In the genomic region with DNA sequence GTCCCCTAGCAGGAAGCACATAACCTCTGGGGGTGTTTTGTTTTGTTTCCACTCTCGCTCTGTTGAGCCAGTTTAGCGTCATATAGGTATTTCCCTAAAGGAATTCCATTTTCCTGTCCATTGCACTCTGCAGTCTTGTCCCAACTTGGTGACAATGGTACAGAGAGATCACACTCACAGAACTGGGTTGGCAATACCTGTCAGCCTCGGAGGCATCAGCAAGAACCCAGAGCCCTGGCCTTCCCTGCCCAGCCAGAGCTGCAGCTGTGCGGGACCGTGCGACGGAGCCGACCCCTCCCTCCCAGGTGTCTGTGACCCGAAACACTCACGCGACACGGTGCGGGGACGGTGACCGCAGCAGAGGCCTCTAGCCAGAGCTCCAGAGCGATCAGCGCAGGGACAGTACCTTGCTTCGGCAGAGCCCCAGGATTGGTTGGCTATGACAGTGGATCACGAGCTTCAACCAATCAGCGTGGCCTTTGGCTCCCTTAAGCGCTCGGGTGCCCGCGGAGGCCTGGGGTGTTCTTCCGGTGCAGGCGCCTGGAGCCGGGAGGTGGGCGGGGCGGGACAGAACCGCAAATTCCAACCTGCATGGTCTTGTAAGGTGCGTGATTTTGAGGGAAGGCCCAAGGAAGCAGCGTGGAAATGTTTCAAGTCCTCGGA, we compare ENCODE assay signal across 8 mouse cellular contexts. TPM values are rescaled to one million over a fixed set of nuclear protein-coding genes. Genes with fewer than 3 reads are reported as not detected.
DNase-seq lines count a peak whose midpoint lies in the region; ATAC-seq and TF ChIP-seq lines count a peak whose summit lies in the region.

No protein-coding gene starts in this region.

- DNase-seq in heart, postnatal 14 days = peak; percentile 89 to 90
- peak; percentile 88 to 96 for DNase-seq in layer of hippocampus, adult 18-20 months (ENCODE audit: low spot score in 2 of 2)
- peak; percentile 84 for DNase-seq in lung, adult 2 months
- DNase-seq in thymus, adult 18-20 months = peak; percentile 85 to 87

- no peaks in the 10 kb centered on the region for H3K9me3 ChIP-seq in ES-Bruce4 (replicated peaks; ENCODE audit: control insufficient read depth, insufficient read depth, low read length, poor library complexity, severe bottlenecking)
- H3K9me3 ChIP-seq in forebrain, embryonic 13.5 days (replicated peaks) = no peaks in the 10 kb centered on the region

- H3K4me2 ChIP-seq in forebrain, embryonic 13.5 days = peak overlapping the region; percentile 71

- 2% methylated on average over 33 of the region's 33 CpGs for WGBS in forebrain, embryonic 13.5 days
- 3% methylated on average over 33 of the region's 33 CpGs for WGBS in lung, adult 2 months

- H3K4me1 ChIP-seq in ES-Bruce4 (ENCODE audit: control insufficient read depth, insufficient read depth, low read length) = no peaks in the 10 kb centered on the region
- H3K4me1 ChIP-seq in forebrain, embryonic 13.5 days = peaks cover 23% of the 10 kb centered on the region
- H3K4me1 ChIP-seq in lung, adult 2 months (ENCODE audit: control insufficient read depth, insufficient read depth, low read length) = peaks cover 2% of the 10 kb centered on the region; the same call in 1 of the 2 replicates

- intact Hi-C loops in heart, postnatal 14 days (cut with DNase I) = loop anchor here (5.0 kb wide), 1 partner anchor 201 kb away; no protein-coding TSS in a partner anchor

- no peak for TF ChIP-seq POLR2A in ES-Bruce4 (IDR thresholded peaks at IDR 0.05; ENCODE audit: insufficient read depth, low read length)
- TF ChIP-seq POLR2A in lung, adult 2 months (IDR thresholded peaks at IDR 0.05; ENCODE audit: borderline replicate concordance, extremely low read depth, low read depth, low read length) = peak; percentile 74; the same call in 1 of the 2 replicates

- peak overlapping the region; percentile 58 for H3K4me3 ChIP-seq in ES-Bruce4 (ENCODE audit: low read depth, low read length)
- peak overlapping the region; percentile 66 for H3K4me3 ChIP-seq in forebrain, embryonic 13.5 days
- H3K4me3 ChIP-seq in lung, adult 2 months (replicated peaks; ENCODE audit: extremely low read depth, low read depth, low read length) = peak overlapping the region; percentile 78

- TF ChIP-seq EP300 in ES-Bruce4 (IDR thresholded peaks at IDR 0.05; ENCODE audit: insufficient read depth, low read depth, low read length) = no peak

- H3K9ac ChIP-seq in ES-Bruce4 (ENCODE audit: low read depth, poor library complexity, severe bottlenecking) = peak overlapping the region; percentile 2; the same call in 1 of the 2 replicates
- H3K9ac ChIP-seq in forebrain, embryonic 13.5 days = peak overlapping the region; percentile 75

- peak; percentile 100 for ATAC-seq in cerebellum, adult (ENCODE audit: insufficient number of reproducible peaks, low FRiP score, low TSS enrichment)
- ATAC-seq in forebrain, embryonic 13.5 days = peak; percentile 100
- peak; percentile 92 for ATAC-seq in neutrophil, adult 5-6 weeks (ENCODE audit: extremely low read depth, insufficient number of reproducible peaks, low FRiP score, poor library complexity, severe bottlenecking)

- H3K36me3 ChIP-seq in ES-Bruce4 (ENCODE audit: control insufficient read depth, insufficient read depth, low read length, poor library complexity, severe bottlenecking) = no peaks in the 10 kb centered on the region
- peaks cover 2% of the 10 kb centered on the region; the same call in 1 of the 2 replicates for H3K36me3 ChIP-seq in forebrain, embryonic 13.5 days (ENCODE audit: poor library complexity, severe bottlenecking)

- TF ChIP-seq CTCF in ES-Bruce4 (IDR thresholded peaks at IDR 0.05; ENCODE audit: low read depth, low read length) = no peak
- TF ChIP-seq CTCF in lung, adult 2 months (IDR thresholded peaks at IDR 0.05; ENCODE audit: insufficient read depth, low read length) = no peak

- no peaks in the 10 kb centered on the region for H3K27me3 ChIP-seq in ES-Bruce4 (ENCODE audit: control insufficient read depth, insufficient read depth, low read length, poor library complexity, severe bottlenecking)
- no peaks in the 10 kb centered on the region for H3K27me3 ChIP-seq in forebrain, embryonic 13.5 days

- H3K27ac ChIP-seq in ES-Bruce4 (ENCODE audit: insufficient read depth, low read length) = no peak overlapping the region
- H3K27ac ChIP-seq in forebrain, embryonic 13.5 days = no peak overlapping the region

RNA-seq across cellular contexts. Expression of a gene that starts 5.6 kb away (rescaled TPM):
- polyA plus RNA-seq in ES-Bruce4 (2011; ENCODE audit: insufficient read depth, insufficient read length, low read depth, missing spikeins) = 35.8 and 38.1 TPM in 2 replicates
- polyA plus RNA-seq in forebrain, embryonic 13.5 days (2015; fragmentation: Nextera tagmentation; extraction: Ambion mirVana) = 88.6 and 102 TPM in 2 replicates
- total RNA-seq in heart, postnatal 14 days (2021) = 10 to 100 TPM; 28.9 to 30.4 TPM
- 10 to 100 TPM; 25.6 to 27.0 TPM for total RNA-seq in layer of hippocampus, adult 18-20 months (2021)
- polyA plus RNA-seq in lung, adult 2 months (2012; rRNA removed) = 56.1 and 57.2 TPM in 2 replicates
- total RNA-seq in neutrophil, adult 5-6 weeks (2017) = 158 and 160 TPM in 2 replicates

RNA-seq across cellular contexts. Expression of a gene that starts 5.7 kb away (rescaled TPM):
- 3.5 and 4.2 TPM in 2 replicates for polyA plus RNA-seq in ES-Bruce4 (2011; ENCODE audit: insufficient read depth, insufficient read length, low read depth, missing spikeins)
- 0.38 and 0.41 TPM in 2 replicates for polyA plus RNA-seq in forebrain, embryonic 13.5 days (2015; fragmentation: Nextera tagmentation; extraction: Ambion mirVana)
- 1 to 10 TPM in 1 of 2 experiments, under 1 TPM in 1; 0.84 to 1.5 TPM for total RNA-seq in heart, postnatal 14 days (2021)
- 1 to 10 TPM; 1.2 TPM for total RNA-seq in layer of hippocampus, adult 18-20 months (2021)
- polyA plus RNA-seq in lung, adult 2 months (2012; rRNA removed) = 5.4 and 9.0 TPM in 2 replicates
- total RNA-seq in neutrophil, adult 5-6 weeks (2017) = 39.5 and 42.1 TPM in 2 replicates

RNA-seq across cellular contexts. Expression of a gene that starts 27.1 kb away (rescaled TPM):
- polyA plus RNA-seq in ES-Bruce4 (2011; ENCODE audit: insufficient read depth, insufficient read length, low read depth, missing spikeins) = 2.0 and 2.2 TPM in 2 replicates
- 1.6 TPM in 2 replicates for polyA plus RNA-seq in forebrain, embryonic 13.5 days (2015; fragmentation: Nextera tagmentation; extraction: Ambion mirVana)
- not detected for total RNA-seq in heart, postnatal 14 days (2021)
- total RNA-seq in layer of hippocampus, adult 18-20 months (2021) = 1 to 10 TPM; 1.3 to 1.7 TPM
- polyA plus RNA-seq in lung, adult 2 months (2012; rRNA removed) = not detected in 2 replicates
- 0.12 TPM in 1 of 2 replicates, not detected in the other for total RNA-seq in neutrophil, adult 5-6 weeks (2017)

RNA-seq across cellular contexts. Expression of a gene that starts 36.4 kb away (rescaled TPM):
- polyA plus RNA-seq in ES-Bruce4 (2011; ENCODE audit: insufficient read depth, insufficient read length, low read depth, missing spikeins) = 7.7 and 12.2 TPM in 2 replicates
- polyA plus RNA-seq in forebrain, embryonic 13.5 days (2015; fragmentation: Nextera tagmentation; extraction: Ambion mirVana) = 3.4 and 3.6 TPM in 2 replicates
- total RNA-seq in heart, postnatal 14 days (2021) = under 1 TPM in 1 of 2 experiments, not detected in 1; 0.32 TPM
- total RNA-seq in layer of hippocampus, adult 18-20 months (2021) = under 1 TPM; 0.51 to 0.79 TPM
- 0.82 TPM in 1 of 2 replicates, not detected in the other for polyA plus RNA-seq in lung, adult 2 months (2012; rRNA removed)
- 6.2 and 7.5 TPM in 2 replicates for total RNA-seq in neutrophil, adult 5-6 weeks (2017)

RNA-seq across cellular contexts. Expression of a gene that starts 49.1 kb away (rescaled TPM):
- not detected in 2 replicates for polyA plus RNA-seq in ES-Bruce4 (2011; ENCODE audit: insufficient read depth, insufficient read length, low read depth, missing spikeins)
- polyA plus RNA-seq in forebrain, embryonic 13.5 days (2015; fragmentation: Nextera tagmentation; extraction: Ambion mirVana) = not detected in 2 replicates
- not detected for total RNA-seq in heart, postnatal 14 days (2021)
- not detected for total RNA-seq in layer of hippocampus, adult 18-20 months (2021)
- polyA plus RNA-seq in lung, adult 2 months (2012; rRNA removed) = 0.29 and 0.37 TPM in 2 replicates
- 5.8 and 5.9 TPM in 2 replicates for total RNA-seq in neutrophil, adult 5-6 weeks (2017)

Comparison
In these comparisons a context has a peak if more than half of its experiments do, and no peak if none do; other contexts are left out.
1. RNA of a gene that starts 5.7 kb away (total RNA-seq): 39.5 to 42.1 TPM in neutrophil, adult 5-6 weeks; 0.84 to 1.5 TPM in heart, postnatal 14 days and 1.2 TPM in layer of hippocampus, adult 18-20 months; every median in the first group is over 10 times any median in the second.
2. Peak in every context shown above with its lines, with median percentiles within 50 percentile points of each other: H3K4me3 ChIP-seq, ATAC-seq and DNase-seq.